Mouse (Mus musculus): ENCODE measurements at regions not wholly inside any gene's neighbourhood (a gene's known extent, or its start where the extent isn't known, plus 50 kb on each side); places are given as distances from the start of the nearest gene placed in this dataset.

DNA sequence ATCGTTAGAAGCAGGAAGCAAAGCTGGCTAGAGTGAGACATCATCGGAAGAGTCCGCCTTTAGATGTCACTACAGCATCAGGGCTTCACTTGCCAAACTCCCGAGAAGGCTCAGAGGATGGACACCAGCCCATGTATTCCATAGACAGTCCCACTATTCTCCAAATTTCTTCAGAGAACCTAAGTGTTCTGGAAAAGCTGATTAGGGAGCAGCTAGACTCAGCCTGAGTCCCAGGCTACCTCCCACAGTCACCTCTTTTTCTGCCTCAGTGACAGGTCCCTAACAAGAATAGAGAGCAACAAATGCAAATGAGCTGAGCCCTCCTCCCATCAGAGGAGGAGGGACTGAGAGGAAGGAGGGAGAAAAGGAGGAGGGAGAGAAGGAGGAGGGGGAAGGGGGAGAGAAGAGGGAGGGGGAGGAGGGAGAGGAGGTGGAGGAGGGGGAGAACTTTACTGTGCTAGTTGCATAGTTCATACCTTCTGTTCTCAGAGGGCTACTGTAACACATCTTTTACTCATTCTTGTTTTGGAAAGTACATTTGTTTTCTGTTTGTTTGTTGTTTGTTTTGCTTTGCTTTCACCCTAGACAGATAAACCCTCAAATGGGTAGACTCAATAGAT, 465.8 kb downstream of the Tmem182 start:
- DNase-seq, result peak; percentile 8

DNA sequence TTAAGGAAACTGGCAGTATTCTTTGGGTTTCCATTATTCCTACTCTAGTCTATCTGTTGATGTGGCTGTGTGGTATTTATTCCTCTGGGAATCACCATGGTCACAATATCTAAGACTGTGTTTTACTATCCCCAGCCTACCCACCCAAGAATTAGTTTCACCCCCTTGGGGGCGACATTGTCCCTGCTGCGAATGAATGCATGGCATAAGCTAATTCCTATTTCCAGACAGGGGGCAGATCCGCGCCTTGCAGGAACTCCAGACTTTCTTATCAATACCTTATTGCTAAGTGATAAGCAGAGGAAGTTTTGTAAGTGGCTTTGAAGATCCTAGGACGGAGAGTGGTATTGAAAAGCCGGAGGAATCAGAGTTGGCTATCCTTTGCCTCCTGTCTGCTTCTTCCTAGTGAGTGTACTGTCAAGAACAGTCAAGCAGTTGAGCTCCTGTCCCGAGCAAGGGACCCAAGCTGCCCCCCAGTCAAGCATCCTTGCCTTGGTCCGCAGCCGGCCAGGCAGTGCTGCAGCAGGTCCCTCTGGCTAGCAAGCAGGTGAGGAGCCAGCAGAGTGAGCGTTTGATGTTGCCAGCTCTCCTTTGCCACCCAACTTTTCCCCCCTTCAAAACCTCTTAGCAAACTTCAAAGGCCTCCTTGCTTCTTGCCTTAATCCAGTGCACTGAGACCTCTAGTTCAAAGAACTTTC, 469.3 kb downstream of the Tmem182 start:
- DNase-seq, result peak; percentile 27

DNA sequence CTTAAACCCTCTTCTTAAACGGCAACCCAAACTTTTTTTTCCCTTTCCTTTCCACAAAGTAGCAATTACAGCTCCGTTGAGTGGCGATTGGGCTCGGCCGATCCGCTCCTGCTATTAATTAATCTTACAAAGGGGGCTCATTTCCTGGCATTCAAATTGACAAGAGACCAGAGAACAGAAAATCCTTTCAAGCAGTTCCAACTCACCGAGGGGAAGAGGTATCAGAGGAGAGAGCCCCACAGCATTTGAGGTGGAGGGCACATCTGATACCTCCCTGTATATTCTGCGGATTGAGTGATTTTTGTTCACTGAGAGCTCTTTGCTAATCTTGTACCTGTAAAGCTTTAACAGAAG, 469.8 kb downstream of the Tmem182 start:
- no peak for DNase-seq

DNA sequence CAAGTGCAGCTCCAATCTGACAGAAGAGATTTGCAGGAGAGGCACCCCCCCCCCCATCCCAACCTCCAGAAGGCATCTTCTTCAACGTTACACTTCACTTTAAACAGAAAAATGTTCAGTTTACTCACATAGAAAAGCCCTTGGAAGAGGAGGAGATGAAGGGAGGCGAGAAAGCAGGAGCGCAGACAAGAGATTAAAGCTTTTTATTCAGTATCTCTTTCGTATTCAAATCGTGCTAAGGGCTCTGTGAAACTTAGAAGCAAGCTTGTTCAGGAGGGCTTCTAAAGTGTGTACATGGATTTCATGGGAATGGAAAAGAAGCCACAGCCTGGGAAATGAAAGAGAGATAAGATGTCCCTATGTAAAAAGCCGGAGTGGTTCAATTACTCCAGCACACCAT, 470.2 kb downstream of the Tmem182 start:
- no peak for DNase-seq

DNA sequence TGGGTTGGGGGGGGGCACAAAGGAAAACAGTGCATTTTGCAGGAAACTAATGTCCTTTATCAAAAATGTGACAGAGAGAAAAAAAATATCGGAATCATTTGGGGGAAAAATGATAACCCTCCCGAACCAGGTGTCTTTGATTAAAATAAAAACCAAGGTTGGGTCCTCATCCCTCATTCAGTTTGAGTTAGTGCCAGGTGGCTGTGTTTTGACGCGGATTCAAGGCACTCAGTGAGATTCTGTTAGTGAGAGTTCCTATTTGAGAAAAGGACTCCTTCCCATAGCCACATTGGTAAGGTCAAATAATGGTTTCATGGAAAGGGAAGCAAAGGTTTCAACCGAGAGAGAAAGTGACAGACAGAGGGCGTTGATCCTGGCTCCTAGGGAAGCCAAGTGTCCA, 470.9 kb downstream of the Tmem182 start:
- no peak for DNase-seq

DNA sequence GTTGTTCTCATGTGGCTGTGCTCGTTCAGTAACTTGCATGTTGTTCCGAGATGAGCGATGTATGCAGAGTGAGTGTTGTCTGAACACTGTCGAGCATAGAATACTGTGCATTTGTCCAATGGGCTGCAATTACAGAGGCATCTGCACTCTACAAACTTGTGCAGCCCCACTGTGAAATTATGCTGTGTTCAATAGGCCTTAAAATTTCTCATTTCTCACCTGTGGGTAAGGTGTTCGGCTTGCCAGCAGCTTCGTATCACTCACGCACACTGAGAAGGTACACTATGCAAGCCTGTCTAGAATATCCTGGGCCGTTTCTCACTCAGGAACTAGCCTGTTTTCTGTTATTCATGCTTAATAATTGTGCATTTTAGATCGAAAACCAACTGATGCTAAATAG, 479.8 kb downstream of the Tmem182 start:
- no peak for DNase-seq

DNA sequence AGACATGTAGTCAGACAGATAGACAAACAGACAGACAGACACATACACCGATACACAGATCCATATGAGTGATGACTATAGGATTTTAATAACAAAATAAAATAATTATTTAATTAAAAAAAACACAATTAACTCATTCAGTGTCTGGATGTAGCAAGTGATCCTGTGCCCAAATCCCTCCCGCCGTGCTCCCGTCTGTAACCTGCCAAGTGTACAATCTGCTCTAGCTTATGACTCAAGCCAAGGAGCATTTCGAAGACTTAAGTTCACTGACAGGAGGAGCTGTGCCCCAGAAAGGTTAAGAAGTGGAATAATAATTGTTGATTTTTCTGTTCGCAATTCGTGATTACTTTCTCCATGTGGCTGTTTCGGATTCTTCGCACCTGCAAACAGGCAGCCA, 480.8 kb downstream of the Tmem182 start:
- DNase-seq, result no peak

DNA sequence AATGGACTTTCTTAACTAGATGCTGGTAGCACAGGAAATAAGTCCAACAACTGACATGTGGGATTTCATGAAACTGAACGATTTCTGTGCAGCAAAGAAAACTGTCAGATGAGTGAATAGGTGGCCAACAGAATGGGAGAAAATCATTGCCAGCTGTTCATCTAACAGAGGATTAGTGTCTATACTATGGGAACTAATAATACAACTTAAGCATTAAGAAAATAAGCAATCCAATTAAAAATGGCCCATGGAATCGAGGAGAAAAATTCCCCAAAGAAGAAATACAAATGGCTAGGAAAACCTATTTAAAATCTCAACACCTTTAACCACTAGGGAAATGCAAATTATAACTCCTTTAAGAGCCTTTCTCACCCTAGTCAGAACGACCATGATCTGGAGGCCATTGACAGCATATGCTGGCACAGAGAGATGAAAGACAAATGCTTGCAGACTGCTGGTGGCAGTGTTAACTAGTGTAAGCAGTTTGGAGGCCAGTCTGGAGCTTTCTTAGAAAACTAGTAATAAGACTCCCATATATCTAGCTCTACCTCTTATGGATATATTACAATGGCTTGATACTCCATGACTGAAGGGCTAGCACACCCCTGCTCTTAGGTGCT, 521.6 kb downstream of the Tmem182 start:
- no peak for DNase-seq

DNA sequence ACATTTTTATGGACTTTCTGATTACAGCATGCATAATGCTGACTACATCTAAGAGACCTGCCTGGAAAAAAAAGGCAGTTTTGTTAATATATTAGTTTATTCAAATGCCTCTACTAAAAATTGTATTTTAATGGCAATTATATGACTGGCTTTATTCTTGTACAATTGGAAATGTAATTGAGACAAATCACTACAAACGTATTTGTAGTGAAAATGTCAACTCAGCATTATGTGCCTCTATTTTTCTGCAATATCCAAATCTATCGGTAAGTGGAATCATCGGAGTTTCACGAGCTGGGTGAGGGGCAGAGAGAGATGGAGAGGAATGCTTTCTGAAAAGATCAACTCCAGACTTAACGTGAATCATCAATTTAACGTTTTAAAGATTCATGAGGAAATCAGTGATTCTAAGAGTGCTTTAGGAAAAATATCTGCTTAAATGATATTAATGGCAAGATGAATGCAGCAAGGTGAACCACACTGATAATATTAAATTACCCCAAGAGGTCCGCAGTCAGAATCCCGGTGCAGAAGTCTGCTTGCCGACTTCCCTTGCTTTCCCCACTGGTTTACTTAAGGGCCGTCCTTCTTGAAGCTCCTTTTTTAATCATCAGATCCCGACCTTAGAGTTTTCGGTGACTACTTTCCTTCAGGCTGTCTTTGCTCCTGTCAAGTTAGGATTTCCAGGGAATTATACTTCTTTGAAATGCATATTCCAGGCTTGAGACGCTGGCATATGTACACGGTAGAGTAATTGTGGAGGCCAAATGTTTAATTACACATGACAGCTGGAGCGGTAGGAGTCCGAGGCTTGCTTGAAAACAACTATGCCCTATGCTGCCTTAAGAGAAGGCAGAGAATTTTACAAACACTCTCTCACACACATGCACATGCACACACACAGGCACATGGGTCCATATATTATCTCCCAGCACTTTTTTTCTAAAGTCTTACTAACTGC, 544.7 kb downstream of the Tmem182 start:
- no peak for DNase-seq

DNA sequence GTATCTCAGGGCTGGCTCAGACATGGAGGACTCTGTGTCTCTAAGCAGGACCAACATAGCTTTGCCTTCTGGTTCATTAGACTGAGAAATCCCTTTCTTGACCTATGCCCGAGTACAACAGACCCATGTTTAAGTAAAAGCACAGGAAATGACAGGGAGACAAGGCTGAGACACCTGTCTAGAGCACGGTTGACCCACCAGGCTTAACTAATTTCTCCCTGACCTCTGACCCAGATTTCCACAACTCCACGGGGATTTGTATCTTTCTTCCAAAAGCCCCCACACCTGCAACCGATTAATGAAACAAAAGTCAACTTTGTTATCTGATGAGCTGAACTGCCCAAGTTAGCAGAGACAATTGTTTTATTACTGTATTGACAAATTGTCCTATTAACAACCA, 553.7 kb downstream of the Tmem182 start:
- no peak for DNase-seq

DNA sequence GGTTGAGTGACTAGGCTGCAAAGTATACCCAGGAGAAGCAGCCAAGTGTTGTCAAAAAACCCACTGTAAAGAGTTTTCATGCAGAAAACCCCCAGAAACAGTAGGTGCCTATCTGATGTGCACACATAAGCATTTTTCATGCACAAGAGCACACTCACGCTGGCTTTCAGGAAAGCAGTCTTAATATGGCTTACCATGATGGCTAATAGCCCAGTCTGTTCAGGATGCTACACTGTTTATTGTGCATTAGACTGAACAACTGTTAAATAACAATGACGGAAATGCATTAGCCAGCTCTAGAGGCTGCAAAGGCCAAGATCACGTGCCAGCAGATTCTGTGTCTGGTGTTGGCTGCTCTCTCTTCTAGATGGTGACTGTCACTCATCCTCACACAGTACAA, 556.1 kb downstream of the Tmem182 start:
- DNase-seq, result no peak

DNA sequence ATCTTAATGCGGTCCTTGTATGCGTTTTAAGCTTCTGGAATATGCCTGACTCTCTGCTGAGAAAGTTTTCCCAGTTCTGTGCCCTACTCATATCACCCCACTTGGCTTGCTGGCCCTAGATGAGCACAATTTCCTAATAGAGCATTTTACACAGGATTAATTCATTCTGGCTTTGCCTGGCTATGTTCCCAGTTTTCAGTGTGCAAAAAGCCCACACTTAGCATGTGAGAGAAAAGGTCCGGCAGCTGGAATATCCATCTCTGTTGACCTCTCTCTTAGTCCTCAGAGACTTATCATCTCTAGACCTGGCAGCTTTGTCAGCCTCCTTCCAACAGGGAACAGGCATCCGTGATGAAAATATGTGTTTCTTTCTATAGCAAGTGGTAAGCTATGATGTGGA, 574.6 kb downstream of the Tmem182 start:
- DNase-seq, result no peak

DNA sequence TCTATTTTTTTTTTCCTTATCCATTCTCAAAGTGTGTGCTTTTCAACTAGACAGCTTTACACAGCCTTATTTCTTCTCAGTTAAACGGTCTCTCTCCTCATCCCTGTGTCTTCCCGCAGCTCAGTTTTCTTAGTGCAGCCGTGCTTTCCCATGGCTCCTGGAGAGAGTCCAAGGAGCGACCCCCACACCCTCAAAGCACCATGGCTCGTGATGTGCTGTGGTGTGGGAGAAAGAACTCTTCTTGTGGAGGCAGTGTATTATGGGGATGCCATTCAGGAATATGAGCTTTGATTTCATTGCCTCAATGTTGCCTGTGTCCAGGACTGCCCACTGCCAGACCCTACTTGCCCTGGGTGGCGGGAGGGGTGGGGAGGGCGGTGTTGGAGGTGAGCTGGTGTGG, 576.1 kb downstream of the Tmem182 start:
- DNase-seq, result no peak

DNA sequence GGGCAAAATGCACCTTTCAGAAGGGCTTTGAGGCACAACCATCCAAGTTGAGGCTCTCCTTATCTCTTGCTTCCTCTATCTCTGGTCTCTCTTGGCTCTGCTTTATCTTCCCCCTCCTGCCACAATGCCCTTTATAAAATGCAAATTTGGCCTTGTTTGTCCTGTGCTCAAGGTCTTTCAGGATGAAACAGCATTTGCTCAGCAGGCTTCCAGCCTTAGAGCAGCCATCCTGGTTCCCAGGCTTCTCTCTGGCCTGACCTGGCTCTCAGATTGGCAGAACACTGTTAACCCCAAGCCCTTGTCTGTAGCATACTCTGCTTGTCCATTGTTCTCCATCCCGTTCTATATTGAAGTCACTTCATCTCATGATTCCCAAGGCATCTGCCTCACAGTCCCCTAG, 579.3 kb downstream of the Tmem182 start:
- no peak for DNase-seq

DNA sequence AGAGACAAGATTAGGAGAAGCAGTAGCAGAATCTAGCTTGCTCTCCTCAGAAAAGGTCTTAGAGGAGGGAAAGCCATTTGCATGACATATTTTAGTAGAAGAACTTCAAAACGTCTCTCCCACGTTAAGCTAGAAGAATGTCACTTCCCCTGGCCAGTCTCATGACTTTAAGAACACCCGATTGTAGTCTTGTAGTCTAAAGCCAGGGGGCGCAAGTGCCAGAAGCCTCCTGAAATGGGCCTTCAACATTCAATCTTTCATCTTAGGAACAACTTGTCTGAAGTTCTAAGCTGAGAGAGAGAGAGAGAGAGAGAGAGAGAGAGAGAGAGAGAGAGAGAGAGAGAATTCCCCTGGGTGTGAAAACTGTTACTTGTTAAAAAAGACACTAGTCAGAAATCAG, 581.0 kb downstream of the Tmem182 start:
- peak; percentile 11 for DNase-seq

DNA sequence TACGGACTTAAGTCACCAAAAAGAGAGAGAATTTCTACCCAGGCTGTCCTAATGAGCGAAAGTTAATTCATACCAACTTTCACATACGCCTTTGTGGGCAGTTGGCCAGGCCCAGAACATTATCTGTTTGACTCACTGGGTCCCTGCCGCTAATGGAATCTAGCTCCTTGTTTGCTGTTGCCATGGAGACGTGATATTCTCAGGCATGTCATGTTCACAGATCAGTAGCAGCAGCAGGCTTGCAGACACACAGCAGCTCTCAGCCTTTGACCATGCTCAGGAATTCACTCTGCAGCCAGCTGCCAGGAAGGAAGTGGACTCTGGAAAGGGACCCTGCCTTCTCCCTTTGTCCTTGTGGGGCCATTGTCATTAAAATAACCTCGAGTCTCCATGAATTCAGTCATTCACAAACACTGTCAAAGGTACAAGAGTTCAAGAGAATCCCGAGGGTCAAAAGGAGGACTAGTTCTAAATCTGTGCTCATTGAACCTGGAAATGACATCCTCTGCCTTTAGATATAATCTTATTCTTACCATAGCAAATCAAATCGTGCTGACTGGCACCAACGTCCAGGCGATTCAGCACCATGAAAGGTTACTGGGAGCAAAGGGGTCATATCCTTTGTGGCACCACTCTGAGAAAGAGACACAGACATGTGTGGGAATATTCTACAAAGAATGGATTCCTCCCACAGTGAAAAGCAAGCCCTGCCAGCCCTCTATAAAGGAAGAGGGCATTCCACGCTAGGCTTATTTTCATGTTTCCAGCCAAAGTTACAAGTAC, 584.9 kb downstream of the Tmem182 start:
- peak; percentile 74 for DNase-seq

DNA sequence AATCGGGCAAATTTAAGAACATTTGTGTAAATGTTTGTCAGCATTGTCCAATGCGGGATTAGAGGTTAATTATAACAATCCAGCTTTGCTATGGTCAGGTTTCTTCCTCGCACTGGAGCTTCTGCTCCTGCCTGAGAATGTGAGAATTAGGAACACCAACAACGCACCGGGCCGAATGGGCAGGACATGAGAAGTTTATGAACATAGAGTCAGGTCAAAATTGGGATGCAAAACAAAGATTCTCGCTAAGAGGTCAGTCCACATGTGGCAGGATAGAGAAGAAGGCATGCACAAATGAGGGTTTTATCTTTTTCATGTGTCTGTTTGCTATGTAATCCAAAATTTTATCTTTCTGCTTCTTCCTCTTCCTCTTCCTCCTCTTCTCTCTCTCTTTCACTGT, 585.7 kb downstream of the Tmem182 start:
- no peak for DNase-seq

DNA sequence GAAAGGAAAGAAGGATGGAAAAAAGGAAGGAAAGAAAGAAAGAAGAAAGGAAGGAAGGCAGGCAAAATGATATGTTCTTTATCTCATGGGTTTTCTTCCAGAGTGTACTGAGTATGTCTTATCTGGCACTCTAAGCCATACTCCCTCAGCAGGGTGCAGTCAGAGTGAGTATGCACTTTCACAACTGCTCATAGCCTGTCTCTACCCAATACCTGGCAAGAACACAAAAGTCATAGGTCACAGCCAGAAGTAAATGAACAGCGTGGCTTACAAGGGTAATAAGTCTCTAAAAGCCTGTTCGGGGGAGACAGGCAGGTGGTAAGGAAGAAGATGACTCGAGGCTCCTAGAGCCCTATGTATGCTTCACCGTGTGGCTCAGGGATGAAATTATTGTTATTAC, 587.9 kb downstream of the Tmem182 start:
- DNase-seq, result no peak

DNA sequence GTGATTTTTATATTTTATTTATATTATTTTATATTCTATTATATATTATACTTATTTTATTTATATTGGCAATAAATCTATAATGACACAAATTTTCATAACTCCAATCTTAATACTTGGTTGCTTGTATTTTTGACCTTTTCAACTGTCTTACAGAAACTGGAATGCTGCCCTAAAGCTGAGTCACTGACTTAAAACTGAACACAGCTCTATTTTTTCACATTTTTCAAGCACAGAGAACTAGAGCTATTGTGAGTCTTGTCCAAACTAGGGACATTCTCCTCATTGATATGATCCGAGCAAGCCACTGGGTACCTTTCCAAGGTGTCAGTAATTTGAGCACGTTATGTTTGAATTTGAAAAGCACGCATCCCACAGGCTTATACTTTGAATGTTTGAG, 589.7 kb downstream of the Tmem182 start:
- no peak for DNase-seq

DNA sequence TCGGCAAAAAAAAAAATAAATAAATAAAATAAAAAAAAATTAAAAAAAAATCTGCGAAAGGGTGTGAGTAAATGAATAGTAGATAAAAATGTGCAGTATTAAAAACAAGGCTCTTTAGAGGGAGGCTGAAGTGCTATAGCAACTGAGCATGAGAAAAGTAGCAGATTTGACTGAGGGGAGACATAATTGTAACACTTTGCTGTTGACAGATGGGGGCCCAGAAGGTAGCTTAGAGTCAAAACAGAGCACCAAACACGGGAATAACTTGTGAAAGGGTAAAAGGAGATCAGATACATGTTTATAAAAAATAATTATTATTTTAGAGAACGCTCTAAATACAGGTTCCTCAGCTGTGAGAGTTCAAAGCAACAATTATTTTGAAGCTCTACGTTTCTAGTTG, 605.1 kb downstream of the Tmem182 start:
- DNase-seq, result no peak

DNA sequence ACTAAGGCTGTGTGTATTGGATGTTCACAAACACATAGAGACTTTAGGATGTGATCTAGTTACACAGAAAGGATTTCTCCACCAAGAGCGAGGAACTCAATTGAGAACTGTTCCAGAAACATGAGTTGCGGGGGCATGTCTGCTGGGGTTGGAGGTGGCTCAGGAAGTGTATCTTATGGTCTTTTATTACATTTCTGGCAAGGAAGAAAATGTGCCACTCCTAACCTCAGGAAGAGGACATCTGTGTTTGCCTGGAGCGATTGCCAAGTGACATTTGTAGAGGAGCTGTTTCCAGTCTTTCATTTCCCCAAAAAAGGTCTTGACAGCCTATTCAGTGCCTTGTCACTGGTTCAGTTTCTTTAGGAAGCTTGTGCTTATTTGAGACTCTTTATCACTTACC, 606.2 kb downstream of the Tmem182 start:
- no peak for DNase-seq

DNA sequence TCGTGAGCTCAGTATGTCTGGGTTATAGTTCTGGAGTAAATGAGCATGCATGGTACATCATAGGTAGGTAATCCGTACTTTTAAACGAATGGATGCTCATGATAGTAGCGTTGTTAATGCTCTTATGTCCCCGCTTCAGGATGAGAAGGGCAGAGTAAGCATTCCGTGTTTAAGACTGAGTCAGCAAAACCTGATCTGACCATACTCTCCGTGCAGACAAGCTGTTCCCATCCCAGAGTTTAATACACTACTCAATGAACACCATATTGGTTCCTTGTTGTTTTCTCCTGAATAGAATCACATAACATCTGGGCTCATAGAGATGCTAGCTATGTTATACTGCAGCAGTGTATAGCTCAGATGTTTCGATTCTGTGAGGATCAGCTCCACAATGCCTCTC, 606.7 kb downstream of the Tmem182 start:
- no peak for DNase-seq

Measured in kidney, postnatal 10 days (tissue).